Mouse (Mus musculus) frontal cortex, postnatal 10 days (tissue): ENCODE measurements at regions not wholly inside any gene's neighbourhood (a gene's known extent, or its start where the extent isn't known, plus 50 kb on each side); places are given as distances from the start of the nearest gene placed in this dataset.

Experiments
- DNase-seq, 2 experiments: peaks; one replicate each; pipeline ENCODE4 v3.0.0; 2022; ENCODE audit warnings: low spot score in 2 of 2, mixed read lengths in 1 of 2

- no peak for DNase-seq
These were observed 204.3 kb downstream of the Hhipl2 start for GRCm38 (mm10) chr1:183622341-183622740.

- DNase-seq: no peak
These were observed 206.3 kb downstream of the Hhipl2 start for GRCm38 (mm10) chr1:183624266-183624665.

GRCm38 (mm10) chr1:183633810-183634209 lies 215.8 kb downstream of the Hhipl2 start:
- DNase-seq: no peak

- no peak for DNase-seq
These were observed 216.8 kb downstream of the Hhipl2 start for GRCm38 (mm10) chr1:183634836-183635235.

GRCm38 (mm10) chr1:183637214-183637613 lies 219.2 kb downstream of the Hhipl2 start:
- DNase-seq: no peak

GRCm38 (mm10) chr1:183639332-183639731 lies 221.3 kb downstream of the Hhipl2 start:
- no peak for DNase-seq

GRCm38 (mm10) chr1:183640568-183640967 lies 222.6 kb downstream of the Hhipl2 start:
- no peak for DNase-seq

- DNase-seq: no peak
These were observed 226.0 kb downstream of the Hhipl2 start for GRCm38 (mm10) chr1:183644001-183644400.

- DNase-seq: no peak
These were observed 235.9 kb downstream of the Hhipl2 start for GRCm38 (mm10) chr1:183653878-183654277.

GRCm38 (mm10) chr1:183657043-183657442 lies 239.0 kb downstream of the Hhipl2 start:
- peak in 1 of 2 experiments; percentile 14 for DNase-seq

GRCm38 (mm10) chr1:183660541-183660940 lies 242.5 kb downstream of the Hhipl2 start:
- no peak for DNase-seq

- DNase-seq: no peak
These were observed 244.5 kb downstream of the Hhipl2 start for GRCm38 (mm10) chr1:183662369-183663043.

- no peak for DNase-seq
These were observed 251.3 kb downstream of the Hhipl2 start for GRCm38 (mm10) chr1:183669271-183669670.

GRCm38 (mm10) chr1:183669674-183670073 lies 251.7 kb downstream of the Hhipl2 start:
- peak in 1 of 2 experiments; percentile 7 for DNase-seq

GRCm38 (mm10) chr1:183670542-183670941 lies 252.5 kb downstream of the Hhipl2 start:
- no peak for DNase-seq

GRCm38 (mm10) chr1:183671541-183671940 lies 253.5 kb downstream of the Hhipl2 start:
- no peak for DNase-seq

- no peak for DNase-seq
These were observed 254.5 kb downstream of the Hhipl2 start for GRCm38 (mm10) chr1:183672521-183672920.

GRCm38 (mm10) chr1:183677585-183677984 lies 259.6 kb downstream of the Hhipl2 start:
- DNase-seq: no peak

GRCm38 (mm10) chr1:183679949-183680348 lies 261.9 kb downstream of the Hhipl2 start:
- peak; percentile 10 to 12 for DNase-seq

GRCm38 (mm10) chr1:183686056-183686455 lies 268.0 kb downstream of the Hhipl2 start:
- no peak for DNase-seq

- DNase-seq: no peak
These were observed 274.7 kb downstream of the Hhipl2 start for GRCm38 (mm10) chr1:183692756-183693155.

GRCm38 (mm10) chr1:183699284-183699683 lies 281.3 kb downstream of the Hhipl2 start:
- DNase-seq: no peak

GRCm38 (mm10) chr1:183702888-183703287 lies 284.9 kb downstream of the Hhipl2 start:
- DNase-seq: no peak

GRCm38 (mm10) chr1:183712895-183713294 lies 294.9 kb downstream of the Hhipl2 start:
- DNase-seq: no peak
